Mouse (Mus musculus): Measurements from ENCODE around the gene Olfr47. TPM values are rescaled to one million over a fixed set of nuclear protein-coding genes. Genes with fewer than 3 reads are reported as not detected.

Gene Olfr47
- polyA plus RNA-seq, 1 experiment from 2014 or later, result not detected

DNA sequence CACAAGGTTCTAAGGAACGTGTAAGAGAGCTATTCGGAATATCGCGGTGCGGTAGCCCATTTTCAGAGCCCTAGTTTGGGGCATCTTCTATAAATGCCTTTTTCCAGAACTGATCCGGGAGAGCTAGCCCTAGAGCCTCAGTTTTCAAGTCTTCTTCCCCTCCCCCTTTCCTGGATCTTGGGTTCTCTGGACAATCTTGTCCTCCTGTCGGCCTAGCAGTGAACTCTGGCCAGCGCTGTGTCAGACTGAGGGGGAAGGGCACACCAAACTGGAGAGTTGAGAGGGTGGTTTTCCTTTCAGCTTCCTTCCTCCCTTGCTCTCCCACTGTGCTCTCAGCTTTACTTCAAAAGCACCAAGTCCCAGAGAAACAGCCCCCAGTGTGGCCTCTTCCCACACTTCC lies 35.0 kb downstream of the Olfr47 start:
- under 1% methylated on average over 8 of the region's 8 CpGs for WGBS
- no peaks in the 10 kb centered on the region for H3K9me3 ChIP-seq
- peak overlapping the region; percentile 89 for H3K4me3 ChIP-seq
- H3K27ac ChIP-seq, result peak overlapping the region; percentile 91
- H3K36me3 ChIP-seq, result no peaks in the 10 kb centered on the region
- peaks cover 5% of the 10 kb centered on the region; the same call in 1 of the 2 replicates for H3K27me3 ChIP-seq (ENCODE audit: insufficient read depth, poor library complexity, severe bottlenecking)
- no peak for DNase-seq (ENCODE audit: low spot score)
- H3K4me1 ChIP-seq, result peaks cover 17% of the 10 kb centered on the region

GRCm38 (mm10) chr6:43272597-43272996 lies 41.3 kb downstream of the Olfr47 start:
- no peak for DNase-seq (ENCODE audit: low spot score)

DNA sequence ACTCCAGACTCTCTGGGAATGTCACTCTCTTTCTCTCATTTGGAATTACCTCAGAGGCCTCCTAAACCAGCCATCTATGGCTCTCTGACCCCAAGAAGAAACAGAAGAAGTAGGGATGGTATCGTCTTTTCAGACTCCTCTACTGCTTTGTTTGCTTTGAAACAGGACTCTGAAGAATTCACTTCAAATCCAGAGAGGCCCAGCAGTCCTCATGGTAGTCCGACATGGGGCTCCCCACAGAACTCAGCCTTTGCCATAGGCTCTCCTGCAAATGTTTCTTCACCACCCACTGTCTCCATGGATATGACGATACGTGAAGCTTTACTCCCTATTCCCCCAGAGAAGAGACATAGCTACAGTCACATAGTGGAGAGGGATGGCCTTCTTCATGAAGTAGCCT lies 42.8 kb downstream of the Olfr47 start:
- H3K36me3 ChIP-seq, result peaks cover 16% of the 10 kb centered on the region
- H3K27ac ChIP-seq, result no peak overlapping the region
- H3K4me3 ChIP-seq, result no peak overlapping the region
- DNase-seq (ENCODE audit: low spot score), result no peak
- no peaks in the 10 kb centered on the region for H3K9me3 ChIP-seq
- WGBS, result 82% methylated on average over 4 of the region's 4 CpGs
- no peaks in the 10 kb centered on the region for H3K4me1 ChIP-seq
- H3K27me3 ChIP-seq (ENCODE audit: insufficient read depth, poor library complexity, severe bottlenecking), result no peaks in the 10 kb centered on the region

More at GRCm38 (mm10) chr6:43272597-43272996, 41.3 kb downstream of the Olfr47 start:
- peak overlapping the region; percentile 24; the same call in 1 of the 2 replicates for H3K27ac ChIP-seq
- H3K4me1 ChIP-seq, result no peaks in the 10 kb centered on the region
- H3K4me3 ChIP-seq, result no peak overlapping the region
- peaks cover 16% of the 10 kb centered on the region for H3K36me3 ChIP-seq
- no peaks in the 10 kb centered on the region for H3K27me3 ChIP-seq (ENCODE audit: insufficient read depth, poor library complexity, severe bottlenecking)
- H3K9me3 ChIP-seq, result no peaks in the 10 kb centered on the region

GRCm38 (mm10) chr6:43278247-43278646 lies 46.9 kb downstream of the Olfr47 start:
- H3K27me3 ChIP-seq (ENCODE audit: insufficient read depth, poor library complexity, severe bottlenecking), result no peaks in the 10 kb centered on the region
- no peak for DNase-seq (ENCODE audit: low spot score)
- no peak overlapping the region for H3K27ac ChIP-seq
- H3K9me3 ChIP-seq, result no peaks in the 10 kb centered on the region
- H3K4me1 ChIP-seq, result no peaks in the 10 kb centered on the region
- H3K36me3 ChIP-seq, result peaks cover 31% of the 10 kb centered on the region
- H3K4me3 ChIP-seq, result no peak overlapping the region

DNA sequence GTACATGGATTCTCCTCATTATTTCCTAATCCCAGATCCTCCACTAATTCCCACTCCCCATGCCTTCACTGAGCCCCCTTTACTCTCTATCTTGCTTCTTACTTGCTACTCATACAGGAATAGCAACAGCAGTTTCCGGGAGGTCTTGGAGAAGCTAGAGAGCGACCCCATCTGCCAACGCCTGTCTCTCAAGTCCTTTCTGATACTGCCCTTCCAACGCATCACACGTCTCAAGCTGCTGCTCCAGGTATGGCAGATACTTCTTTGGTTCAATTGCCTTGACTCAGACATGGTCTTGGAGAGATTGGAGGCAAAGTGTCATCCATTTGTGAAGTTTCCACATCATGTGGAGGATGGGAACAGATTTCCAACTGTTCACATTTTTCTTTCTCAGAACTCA lies 49.2 kb downstream of the Olfr47 start:
- Histone ChIP-seq H3K4me3 (no peak overlapping the region), H3K27me3 (ENCODE audit: insufficient read depth, poor library complexity, severe bottlenecking) (no peaks in the 10 kb centered on the region), H3K27ac (no peak overlapping the region), H3K36me3 (peaks cover 21% of the 10 kb centered on the region), H3K4me1 (no peaks in the 10 kb centered on the region), H3K9me3 (no peaks in the 10 kb centered on the region)
- WGBS, result 69% methylated on average over 5 of the region's 5 CpGs
- DNase-seq (ENCODE audit: low spot score), result peak; percentile 66

Other genes starting within 250 kb of the Olfr47 start
- gene Olfr441, start 125.2 kb upstream of the Olfr47 start, polyA plus RNA-seq (2016; fragmentation: Nextera tagmentation; extraction: Ambion mirVana), result not detected in 2 replicates
- not detected in 2 replicates for gene Olfr237-ps1, start 85.0 kb upstream of the Olfr47 start, polyA plus RNA-seq (2016; fragmentation: Nextera tagmentation; extraction: Ambion mirVana)
- gene Olfr437, start 68.2 kb upstream of the Olfr47 start, polyA plus RNA-seq (2016; fragmentation: Nextera tagmentation; extraction: Ambion mirVana), result not detected in 2 replicates
- not detected in 2 replicates for gene Olfr13, start 59.4 kb upstream of the Olfr47 start, polyA plus RNA-seq (2016; fragmentation: Nextera tagmentation; extraction: Ambion mirVana)
- not detected in 2 replicates for gene Olfr435, start 34.4 kb upstream of the Olfr47 start, polyA plus RNA-seq (2016; fragmentation: Nextera tagmentation; extraction: Ambion mirVana)
- not detected in 2 replicates for gene Olfr434, start 18.5 kb upstream of the Olfr47 start, polyA plus RNA-seq (2016; fragmentation: Nextera tagmentation; extraction: Ambion mirVana)
- 6.8 and 7.8 TPM in 2 replicates for gene Arhgef5, start 34.1 kb downstream of the Olfr47 start, polyA plus RNA-seq (2016; fragmentation: Nextera tagmentation; extraction: Ambion mirVana)
- not detected in 2 replicates for gene Nobox, start 78.0 kb downstream of the Olfr47 start, polyA plus RNA-seq (2016; fragmentation: Nextera tagmentation; extraction: Ambion mirVana)

Measured in heart, embryonic 10.5 days (tissue).